Mouse (Mus musculus) testis, adult 2 months (tissue): ENCODE data around the gene Ccdc130.

Experiments used
- CTCF ChIP-seq: fragments of 200-500 bp; IDR thresholded peaks from 2 replicates; pipeline ENCODE4 v1.5.1; 2012; ENCODE audit warnings: low read depth, mild to moderate bottlenecking, inconsistent platforms, low read length, moderate library complexity; ENCODE audit not compliant: control insufficient read depth, insufficient read depth, insufficient replicate concordance
- POLR2A ChIP-seq: fragments of 200-500 bp; IDR thresholded peaks from 2 replicates; pipeline ENCODE4 v1.6.1; 2012; ENCODE audit warnings: low read depth, mild to moderate bottlenecking, inconsistent platforms, low read length, moderate library complexity; ENCODE audit not compliant: control insufficient read depth

GRCm38 (mm10) chr8:84236998-84237473 is 33.1 kb downstream of the Ccdc130 start, which contains the start of gene Zswim4:
- no peak for TF ChIP-seq CTCF
- TF ChIP-seq POLR2A, result peak; percentile 46
